Mouse (Mus musculus): ENCODE results near the gene U2af1l4. TPM values are rescaled to one million over a fixed set of nuclear protein-coding genes. Genes with fewer than 3 reads are reported as not detected.

The U2af1l4 gene
- total RNA-seq, 1 experiment: 56.9 TPM

DNA sequence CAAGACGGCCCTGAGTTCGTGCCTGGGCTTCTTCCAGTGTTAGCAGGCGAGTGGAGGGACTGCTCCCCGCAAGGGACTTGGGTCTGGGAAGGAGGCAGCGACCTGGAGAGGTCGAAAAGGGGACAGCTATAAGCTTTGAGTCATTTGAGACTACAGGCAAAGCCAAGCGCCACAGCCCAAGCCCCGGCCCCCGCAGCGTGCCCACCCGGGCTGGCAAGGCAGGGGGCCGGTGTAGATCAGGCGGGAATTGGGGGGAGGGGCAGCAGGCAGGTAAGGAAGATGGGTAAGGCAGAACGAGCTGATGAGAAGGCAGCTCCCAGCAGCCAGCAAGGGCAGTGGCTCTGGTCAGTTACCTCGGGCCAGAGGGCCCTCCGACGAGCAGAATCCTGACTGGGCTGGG, 36.7 kb upstream of the U2af1l4 start:
- TF ChIP-seq HCFC1 (IDR thresholded peaks at IDR 0.05; ENCODE audit: borderline replicate concordance, insufficient read depth, low read length) (no peak), ZC3H11A (IDR thresholded peaks at IDR 0.05; ENCODE audit: borderline replicate concordance, low read depth, low read length) (no peak), ZNF384 (IDR thresholded peaks at IDR 0.05; ENCODE audit: low read depth, low read length) (no peak), CHD2 (IDR thresholded peaks at IDR 0.05; ENCODE audit: low read depth, low read length) (no peak), MAFK (IDR thresholded peaks at IDR 0.05; ENCODE audit: insufficient read depth, low read depth, low read length) (no peak)
- Histone ChIP-seq H3K9ac (ENCODE audit: insufficient read depth, low read depth, low read length, poor library complexity, severe bottlenecking) (0 out of 2 replicates have a peak overlapping the region, but pooled peaks have one; percentile 7), H3K36me3 (ENCODE audit: control insufficient read depth, insufficient read depth, low read length, poor library complexity, severe bottlenecking) (no peaks in the 10 kb centered on the region), H3K4me3 (ENCODE audit: insufficient read depth in 1 of 2, low read depth in 1 of 2, low read length in 2 of 2, poor library complexity in 1 of 2, severe bottlenecking in 1 of 2) (peak overlapping the region; percentile 35 to 52; a peak in 1 of 4 replicates), H3K9me3 (ENCODE audit: control insufficient read depth, insufficient read depth, low read depth, low read length) (no peaks in the 10 kb centered on the region), H3K4me1 (ENCODE audit: control insufficient read depth in 2 of 2, insufficient read depth in 2 of 2, low read length in 2 of 2, poor library complexity in 1 of 2) (peaks cover 1 to 12% of the 10 kb centered on the region in 2 experiments; a peak in 2 of 4 replicates), H3K27ac (ENCODE audit: insufficient read depth, low read depth, low read length, poor library complexity, severe bottlenecking) (no peak overlapping the region)
- in situ Hi-C loops (cut with MboI; ENCODE audit: low sequenced_read_pairs in 2 of 2, unreplicated experiment in 2 of 2): no loop called here
- DNase-seq (ENCODE audit: low read depth, low spot score): no peak

DNA sequence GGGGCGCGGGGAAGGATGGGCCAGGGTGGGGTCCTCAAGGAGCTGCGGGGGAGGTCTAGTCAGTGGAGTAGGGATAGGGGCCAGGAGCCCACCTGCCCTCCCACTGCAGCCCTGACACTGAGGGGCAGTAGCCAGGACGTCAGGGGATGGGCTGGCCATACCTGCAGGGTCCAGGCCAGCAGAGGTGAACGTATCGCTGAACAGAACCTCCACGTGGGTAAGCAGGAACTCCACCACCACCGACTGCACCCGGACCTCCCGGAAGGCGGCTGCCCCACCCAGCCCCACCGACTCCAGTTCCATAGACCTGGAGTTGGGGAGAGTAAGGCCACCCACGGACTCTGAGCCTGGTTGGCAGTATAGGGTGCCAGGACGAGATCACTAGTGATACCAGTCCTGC, 36.1 kb upstream of the U2af1l4 start:
- Histone ChIP-seq H3K36me3 (ENCODE audit: control insufficient read depth, insufficient read depth, low read length, poor library complexity, severe bottlenecking) (no peaks in the 10 kb centered on the region), H3K9ac (ENCODE audit: insufficient read depth, low read depth, low read length, poor library complexity, severe bottlenecking) (0 out of 2 replicates have a peak overlapping the region, but pooled peaks have one; percentile 7)

DNA sequence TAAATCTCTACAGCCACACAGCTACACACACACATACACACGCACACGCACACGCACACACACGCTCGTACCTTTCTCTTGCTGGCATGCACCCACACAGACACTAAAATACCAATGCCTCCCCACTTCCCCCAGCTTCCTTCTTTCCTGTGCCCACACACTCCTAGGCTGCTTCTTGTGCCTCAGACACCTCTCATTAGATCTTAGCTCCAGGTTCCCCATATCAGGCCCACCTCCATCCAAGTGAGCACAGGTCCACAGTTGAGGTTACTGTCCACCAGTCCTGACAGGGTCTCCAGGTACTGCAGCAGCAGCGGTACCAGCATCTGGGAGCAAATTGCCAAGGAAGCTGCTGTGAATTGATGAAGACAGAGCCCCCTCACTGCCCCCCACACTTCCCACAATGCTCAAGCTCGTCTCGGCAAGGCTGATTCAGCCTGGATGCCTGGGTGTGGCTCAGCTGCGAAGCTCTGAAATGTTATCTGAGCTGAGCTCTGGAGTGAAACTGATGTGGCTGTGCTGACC, 31.7 kb upstream of the U2af1l4 start:
- Histone ChIP-seq H3K36me3 (ENCODE audit: control insufficient read depth, insufficient read depth, low read length, poor library complexity, severe bottlenecking) (no peaks in the 10 kb centered on the region), H3K9ac (ENCODE audit: insufficient read depth, low read depth, low read length, poor library complexity, severe bottlenecking) (no peak overlapping the region), H3K4me1 (ENCODE audit: control insufficient read depth in 2 of 2, insufficient read depth in 2 of 2, low read length in 2 of 2, poor library complexity in 1 of 2) (peaks cover 0 to 12% of the 10 kb centered on the region in 2 experiments; a peak in 2 of 4 replicates), H3K9me3 (ENCODE audit: control insufficient read depth, insufficient read depth, low read depth, low read length) (no peaks in the 10 kb centered on the region), H3K27ac (ENCODE audit: insufficient read depth, low read depth, low read length, poor library complexity, severe bottlenecking) (no peak overlapping the region), H3K4me3 (ENCODE audit: insufficient read depth in 1 of 2, low read depth in 1 of 2, low read length in 2 of 2, poor library complexity in 1 of 2, severe bottlenecking in 1 of 2) (no peak overlapping the region)
- in situ Hi-C loops (cut with MboI; ENCODE audit: low sequenced_read_pairs in 2 of 2, unreplicated experiment in 2 of 2): no loop called here
- no peak for DNase-seq (ENCODE audit: low read depth, low spot score)
- no peak for TF ChIP-seq ZC3H11A (IDR thresholded peaks at IDR 0.05; ENCODE audit: borderline replicate concordance, low read depth, low read length)
- no peak for TF ChIP-seq CHD2 (IDR thresholded peaks at IDR 0.05; ENCODE audit: low read depth, low read length)
- no peak for TF ChIP-seq HCFC1 (IDR thresholded peaks at IDR 0.05; ENCODE audit: borderline replicate concordance, insufficient read depth, low read length)
- no peak for TF ChIP-seq MAFK (IDR thresholded peaks at IDR 0.05; ENCODE audit: insufficient read depth, low read depth, low read length)
- no peak for TF ChIP-seq ZNF384 (IDR thresholded peaks at IDR 0.05; ENCODE audit: low read depth, low read length)

More for the DNA sequence above, 36.1 kb upstream of the U2af1l4 start:
- H3K27ac ChIP-seq (ENCODE audit: insufficient read depth, low read depth, low read length, poor library complexity, severe bottlenecking): no peak overlapping the region
- DNase-seq (ENCODE audit: low read depth, low spot score): no peak
- peaks cover 1 to 12% of the 10 kb centered on the region in 2 experiments; a peak in 2 of 4 replicates for H3K4me1 ChIP-seq (ENCODE audit: control insufficient read depth in 2 of 2, insufficient read depth in 2 of 2, low read length in 2 of 2, poor library complexity in 1 of 2)
- H3K4me3 ChIP-seq (ENCODE audit: insufficient read depth in 1 of 2, low read depth in 1 of 2, low read length in 2 of 2, poor library complexity in 1 of 2, severe bottlenecking in 1 of 2): no peak overlapping the region
- H3K9me3 ChIP-seq (ENCODE audit: control insufficient read depth, insufficient read depth, low read depth, low read length): no peaks in the 10 kb centered on the region
- TF ChIP-seq ZNF384 (IDR thresholded peaks at IDR 0.05; ENCODE audit: low read depth, low read length) (no peak), ZC3H11A (IDR thresholded peaks at IDR 0.05; ENCODE audit: borderline replicate concordance, low read depth, low read length) (no peak), MAFK (IDR thresholded peaks at IDR 0.05; ENCODE audit: insufficient read depth, low read depth, low read length) (no peak), HCFC1 (IDR thresholded peaks at IDR 0.05; ENCODE audit: borderline replicate concordance, insufficient read depth, low read length) (no peak), CHD2 (IDR thresholded peaks at IDR 0.05; ENCODE audit: low read depth, low read length) (no peak)
- in situ Hi-C loops (cut with MboI; ENCODE audit: low sequenced_read_pairs in 2 of 2, unreplicated experiment in 2 of 2): no loop called here

DNA sequence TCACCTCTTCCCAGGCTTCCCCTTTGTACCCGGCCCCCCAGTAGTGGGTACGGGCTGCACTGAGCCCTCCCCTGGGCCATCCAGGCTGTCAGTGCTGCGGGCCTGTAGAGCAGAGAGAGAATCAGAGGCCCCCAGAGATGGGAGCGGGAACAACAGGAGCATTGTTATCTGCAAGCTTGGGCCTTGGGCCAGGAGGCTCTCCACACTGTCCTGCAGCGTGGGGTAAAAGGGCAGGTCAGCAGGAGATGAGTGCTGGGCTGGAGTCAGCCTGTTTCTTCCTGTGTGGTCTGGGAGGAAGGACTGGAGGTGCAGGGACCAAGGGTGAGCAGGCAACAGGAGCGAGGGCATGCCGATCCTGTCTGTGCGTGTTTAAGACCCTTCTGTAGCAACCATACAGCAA, 30.2 kb upstream of the U2af1l4 start:
- H3K9ac ChIP-seq (ENCODE audit: insufficient read depth, low read depth, low read length, poor library complexity, severe bottlenecking): no peak overlapping the region
- DNase-seq (ENCODE audit: low read depth, low spot score): no peak
- TF ChIP-seq HCFC1 (IDR thresholded peaks at IDR 0.05; ENCODE audit: borderline replicate concordance, insufficient read depth, low read length) (no peak), ZC3H11A (IDR thresholded peaks at IDR 0.05; ENCODE audit: borderline replicate concordance, low read depth, low read length) (no peak), ZNF384 (IDR thresholded peaks at IDR 0.05; ENCODE audit: low read depth, low read length) (no peak), MAFK (IDR thresholded peaks at IDR 0.05; ENCODE audit: insufficient read depth, low read depth, low read length) (no peak), CHD2 (IDR thresholded peaks at IDR 0.05; ENCODE audit: low read depth, low read length) (no peak)
- H3K36me3 ChIP-seq (ENCODE audit: control insufficient read depth, insufficient read depth, low read length, poor library complexity, severe bottlenecking): no peaks in the 10 kb centered on the region
- in situ Hi-C loops (cut with MboI; ENCODE audit: low sequenced_read_pairs in 2 of 2, unreplicated experiment in 2 of 2): no loop called here
- no peaks in the 10 kb centered on the region for H3K9me3 ChIP-seq (ENCODE audit: control insufficient read depth, insufficient read depth, low read depth, low read length)
- no peak overlapping the region for H3K27ac ChIP-seq (ENCODE audit: insufficient read depth, low read depth, low read length, poor library complexity, severe bottlenecking)
- peaks cover 0 to 4% of the 10 kb centered on the region in 2 experiments; a peak in 1 of 4 replicates for H3K4me1 ChIP-seq (ENCODE audit: control insufficient read depth in 2 of 2, insufficient read depth in 2 of 2, low read length in 2 of 2, poor library complexity in 1 of 2)
- no peak overlapping the region for H3K4me3 ChIP-seq (ENCODE audit: insufficient read depth in 1 of 2, low read depth in 1 of 2, low read length in 2 of 2, poor library complexity in 1 of 2, severe bottlenecking in 1 of 2)

Measured in ES-E14 (cell line).